ENCODE assay signal across 10 mouse cellular contexts in the genomic region with DNA sequence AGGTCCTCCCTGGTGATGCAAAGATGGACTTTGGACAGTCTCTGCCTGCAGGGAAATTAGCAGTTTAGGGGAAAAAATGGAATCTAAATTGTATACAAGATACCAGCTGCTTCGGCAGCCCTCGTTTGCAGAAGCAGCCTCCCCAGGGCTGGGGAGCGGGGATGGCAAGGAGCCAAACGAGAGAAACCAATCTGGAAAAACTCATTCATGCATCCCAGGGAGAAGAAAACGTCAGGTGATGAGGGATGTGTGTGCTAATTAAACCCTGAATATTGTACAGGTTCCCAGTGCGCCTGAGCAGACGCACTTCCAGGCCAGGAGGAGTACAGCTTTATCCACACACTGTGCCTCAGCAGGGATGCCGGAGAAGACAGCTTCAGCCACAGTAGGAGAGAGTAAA. TPM values are rescaled to one million over a fixed set of nuclear protein-coding genes. Genes with fewer than 3 reads are reported as not detected.
DNase-seq lines count a peak whose midpoint lies in the region; ATAC-seq and TF ChIP-seq lines count a peak whose summit lies in the region.
"Had no signal": no experiment of that assay in that cellular context is flagged by ENCODE, and none has a peak within 500 bp of the region (broad histone marks: within the 10 kb centered on the region; RNA-seq: fewer than 3 reads in every experiment).

No protein-coding gene starts in this region.

- H3K9ac ChIP-seq in hindbrain, embryonic 12.5 days: no peak overlapping the region
- H3K9ac ChIP-seq in hindbrain, embryonic 11.5 days (ENCODE audit: low read depth, low read length): no peak overlapping the region
- H3K9ac ChIP-seq in embryonic facial prominence, embryonic 15.5 days: no peak overlapping the region
- H3K9ac ChIP-seq: embryonic facial prominence, embryonic 12.5 days had no signal

- no peak overlapping the region for H3K4me3 ChIP-seq in hindbrain, embryonic 12.5 days
- H3K4me3 ChIP-seq in hindbrain, embryonic 11.5 days (ENCODE audit: low read depth, low read length): no peak overlapping the region
- no peak overlapping the region for H3K4me3 ChIP-seq in embryonic facial prominence, embryonic 15.5 days (replicated peaks)
- H3K4me3 ChIP-seq in layer of hippocampus, adult 2 months: no peak overlapping the region
- peak overlapping the region; percentile 15; the same call in 1 of the 2 replicates for H3K4me3 ChIP-seq in olfactory bulb, adult 2 months (ENCODE audit: insufficient read depth, low read depth, low read length)
- H3K4me3 ChIP-seq: embryonic facial prominence, embryonic 12.5 days had no signal

- H3K4me2 ChIP-seq in hindbrain, embryonic 12.5 days (replicated peaks): peak overlapping the region; percentile 86
- H3K4me2 ChIP-seq in hindbrain, embryonic 11.5 days (replicated peaks; ENCODE audit: low read depth, low read length): no peak overlapping the region
- H3K4me2 ChIP-seq in embryonic facial prominence, embryonic 15.5 days (replicated peaks): no peak overlapping the region
- H3K4me2 ChIP-seq: embryonic facial prominence, embryonic 12.5 days had no signal

- no peak for TF ChIP-seq CTCF in layer of hippocampus, adult 2 months (conservative IDR thresholded peaks at IDR 0.05)
- TF ChIP-seq CTCF in olfactory bulb, adult 2 months (IDR thresholded peaks at IDR 0.05; ENCODE audit: insufficient read depth, low read depth, low read length): no peak

- peaks cover 46% of the 10 kb centered on the region for H3K4me1 ChIP-seq in hindbrain, embryonic 12.5 days
- no peaks in the 10 kb centered on the region for H3K4me1 ChIP-seq in hindbrain, embryonic 11.5 days (replicated peaks; ENCODE audit: control insufficient read depth, insufficient read depth, low read length)
- H3K4me1 ChIP-seq in embryonic facial prominence, embryonic 15.5 days: peaks cover 43% of the 10 kb centered on the region
- peaks cover 28% of the 10 kb centered on the region for H3K4me1 ChIP-seq in olfactory bulb, adult 2 months (ENCODE audit: control insufficient read depth, insufficient read depth, low read length)

- H3K9me3 ChIP-seq in hindbrain, embryonic 12.5 days (replicated peaks): no peaks in the 10 kb centered on the region
- no peaks in the 10 kb centered on the region; the same call in 1 of the 2 replicates for H3K9me3 ChIP-seq in hindbrain, embryonic 11.5 days (ENCODE audit: control insufficient read depth, low read length)
- H3K9me3 ChIP-seq in embryonic facial prominence, embryonic 15.5 days (replicated peaks): no peaks in the 10 kb centered on the region
- H3K9me3 ChIP-seq: embryonic facial prominence, embryonic 12.5 days had no signal

- DNase-seq in hindbrain, embryonic 11.5 days (ENCODE audit: low spot score): no peak
- DNase-seq in layer of hippocampus, adult 2 months (ENCODE audit: low spot score in 2 of 2): peak; percentile 69 to 77
- no peak for DNase-seq in adrenal gland, postnatal 14 days
- no peak for DNase-seq in ovary, adult 18-20 months (ENCODE audit: low spot score)
- DNase-seq: thymus, postnatal 14 days had no signal

- peak overlapping the region; percentile 94 for H3K27ac ChIP-seq in hindbrain, embryonic 12.5 days
- no peak overlapping the region; the same call in 1 of the 2 replicates for H3K27ac ChIP-seq in hindbrain, embryonic 11.5 days (ENCODE audit: low read depth, low read length)
- 0 out of 2 replicates have a peak overlapping the region, but pooled peaks have one; percentile 22 for H3K27ac ChIP-seq in embryonic facial prominence, embryonic 15.5 days (replicated peaks)
- no peak overlapping the region for H3K27ac ChIP-seq in layer of hippocampus, adult 2 months
- H3K27ac ChIP-seq in olfactory bulb, adult 2 months (ENCODE audit: insufficient read depth, low read depth, low read length): peak overlapping the region; percentile 83
- H3K27ac ChIP-seq: embryonic facial prominence, embryonic 12.5 days had no signal

- 0 out of 2 replicates have a peak, but pooled peaks cover 5% of the 10 kb centered on the region for H3K27me3 ChIP-seq in hindbrain, embryonic 12.5 days
- H3K27me3 ChIP-seq in hindbrain, embryonic 11.5 days (ENCODE audit: control insufficient read depth, insufficient read depth, low read length): peaks cover 4% of the 10 kb centered on the region; the same call in 1 of the 2 replicates
- H3K27me3 ChIP-seq in embryonic facial prominence, embryonic 15.5 days: no peaks in the 10 kb centered on the region

- peak; percentile 32 for ATAC-seq in hindbrain, embryonic 12.5 days (ENCODE audit: low FRiP score)
- ATAC-seq in hindbrain, embryonic 11.5 days (ENCODE audit: low FRiP score): no peak
- no peak for ATAC-seq in embryonic facial prominence, embryonic 15.5 days (ENCODE audit: insufficient number of reproducible peaks, low FRiP score, low TSS enrichment, low read depth)
- no peak for ATAC-seq in activated CD4-positive, CD25-positive, alpha-beta regulatory T cell, adult 4 months

- no peak for TF ChIP-seq POLR2A in olfactory bulb, adult 2 months (IDR thresholded peaks at IDR 0.05; ENCODE audit: insufficient read depth, low read depth, low read length)

- 35% methylated on average over 8 of the region's 8 CpGs for WGBS in hindbrain, embryonic 12.5 days
- WGBS in hindbrain, embryonic 11.5 days: 58% methylated on average over 8 of the region's 8 CpGs
- WGBS in embryonic facial prominence, embryonic 15.5 days: 28% methylated on average over 8 of the region's 8 CpGs
- 19% methylated on average over 8 of the region's 8 CpGs for WGBS in olfactory bulb, adult 2 months

- 0 out of 2 replicates have a peak, but pooled peaks cover 3% of the 10 kb centered on the region for H3K36me3 ChIP-seq in hindbrain, embryonic 12.5 days
- H3K36me3 ChIP-seq in hindbrain, embryonic 11.5 days (ENCODE audit: control insufficient read depth, insufficient read depth, low read length): no peaks in the 10 kb centered on the region
- H3K36me3 ChIP-seq in embryonic facial prominence, embryonic 15.5 days: no peaks in the 10 kb centered on the region
- H3K36me3 ChIP-seq: embryonic facial prominence, embryonic 12.5 days had no signal

RNA-seq across cellular contexts. Expression of a gene that starts 3.3 kb away (rescaled TPM):
- polyA plus RNA-seq in hindbrain, embryonic 12.5 days (2016; fragmentation: Nextera tagmentation; extraction: Ambion mirVana): 386 and 391 TPM in 2 replicates
- polyA plus RNA-seq in hindbrain, embryonic 11.5 days (2014; fragmentation: Nextera tagmentation; extraction: Ambion mirVana): 151 and 156 TPM in 2 replicates
- polyA plus RNA-seq in embryonic facial prominence, embryonic 15.5 days (2015; fragmentation: Nextera tagmentation; extraction: Ambion mirVana): 118 and 126 TPM in 2 replicates
- 100 to 1,000 TPM; 160 to 165 TPM for total RNA-seq in layer of hippocampus, adult 2 months (2021)
- 321 TPM in 1 of 2 replicates, not detected in the other for polyA plus RNA-seq in olfactory bulb, adult 2 months (2012; ENCODE audit: insufficient read depth, insufficient read length, low replicate concordance, missing spikeins)
- total RNA-seq in adrenal gland, postnatal 14 days (2021): 24.4 and 27.2 TPM in 2 replicates
- not detected for polyA plus RNA-seq in activated CD4-positive, CD25-positive, alpha-beta regulatory T cell, adult 4 months (2017; shearing (Covaris generic))

RNA-seq across cellular contexts. Expression of a gene that starts 27.0 kb away (rescaled TPM):
- 119 and 130 TPM in 2 replicates for polyA plus RNA-seq in hindbrain, embryonic 12.5 days (2016; fragmentation: Nextera tagmentation; extraction: Ambion mirVana)
- 146 and 191 TPM in 2 replicates for polyA plus RNA-seq in hindbrain, embryonic 11.5 days (2014; fragmentation: Nextera tagmentation; extraction: Ambion mirVana)
- polyA plus RNA-seq in embryonic facial prominence, embryonic 15.5 days (2015; fragmentation: Nextera tagmentation; extraction: Ambion mirVana): 101 and 102 TPM in 2 replicates
- total RNA-seq in layer of hippocampus, adult 2 months (2021): 1 to 10 TPM; 5.7 to 7.4 TPM
- polyA plus RNA-seq in olfactory bulb, adult 2 months (2012; ENCODE audit: insufficient read depth, insufficient read length, low replicate concordance, missing spikeins): not detected in 2 replicates
- total RNA-seq in adrenal gland, postnatal 14 days (2021): 53.9 and 60.2 TPM in 2 replicates
- 10 to 100 TPM; 27.0 to 41.8 TPM for polyA plus RNA-seq in activated CD4-positive, CD25-positive, alpha-beta regulatory T cell, adult 4 months (2017; shearing (Covaris generic))

RNA-seq across cellular contexts. Expression of a gene that starts 29.8 kb away (rescaled TPM):
- 32.1 and 36.1 TPM in 2 replicates for polyA plus RNA-seq in hindbrain, embryonic 12.5 days (2016; fragmentation: Nextera tagmentation; extraction: Ambion mirVana)
- polyA plus RNA-seq in hindbrain, embryonic 11.5 days (2014; fragmentation: Nextera tagmentation; extraction: Ambion mirVana): 16.1 and 18.4 TPM in 2 replicates
- 33.2 and 34.5 TPM in 2 replicates for polyA plus RNA-seq in embryonic facial prominence, embryonic 15.5 days (2015; fragmentation: Nextera tagmentation; extraction: Ambion mirVana)
- total RNA-seq in layer of hippocampus, adult 2 months (2021): 10 to 100 TPM; 33.4 to 37.1 TPM
- not detected in 2 replicates for polyA plus RNA-seq in olfactory bulb, adult 2 months (2012; ENCODE audit: insufficient read depth, insufficient read length, low replicate concordance, missing spikeins)
- 22.7 and 30.5 TPM in 2 replicates for total RNA-seq in adrenal gland, postnatal 14 days (2021)
- polyA plus RNA-seq in activated CD4-positive, CD25-positive, alpha-beta regulatory T cell, adult 4 months (2017; shearing (Covaris generic)): 10 to 100 TPM; 42.8 to 57.5 TPM

RNA-seq across cellular contexts. Expression of a gene that starts 30.5 kb away (rescaled TPM):
- 67.3 and 76.0 TPM in 2 replicates for polyA plus RNA-seq in hindbrain, embryonic 12.5 days (2016; fragmentation: Nextera tagmentation; extraction: Ambion mirVana)
- polyA plus RNA-seq in hindbrain, embryonic 11.5 days (2014; fragmentation: Nextera tagmentation; extraction: Ambion mirVana): 40.1 and 45.4 TPM in 2 replicates
- 83.7 and 86.5 TPM in 2 replicates for polyA plus RNA-seq in embryonic facial prominence, embryonic 15.5 days (2015; fragmentation: Nextera tagmentation; extraction: Ambion mirVana)
- total RNA-seq in layer of hippocampus, adult 2 months (2021): 10 to 100 TPM; 48.6 to 51.1 TPM
- not detected in 2 replicates for polyA plus RNA-seq in olfactory bulb, adult 2 months (2012; ENCODE audit: insufficient read depth, insufficient read length, low replicate concordance, missing spikeins)
- total RNA-seq in adrenal gland, postnatal 14 days (2021): 73.2 and 73.8 TPM in 2 replicates
- 10 to 100 TPM; 43.6 to 57.7 TPM for polyA plus RNA-seq in activated CD4-positive, CD25-positive, alpha-beta regulatory T cell, adult 4 months (2017; shearing (Covaris generic))

Comparison
In these comparisons a context has a peak if more than half of its experiments do, and no peak if none do; other contexts are left out.
1. H3K27ac ChIP-seq: peak in hindbrain, embryonic 12.5 days (single experiment), embryonic facial prominence, embryonic 15.5 days (single experiment) and olfactory bulb, adult 2 months (single experiment); none in hindbrain, embryonic 11.5 days (single experiment) and layer of hippocampus, adult 2 months (single experiment).
2. DNase-seq: peak in layer of hippocampus, adult 2 months (2 of 2); none in hindbrain, embryonic 11.5 days (single experiment), adrenal gland, postnatal 14 days (single experiment) and ovary, adult 18-20 months (single experiment).
3. RNA of a gene that starts 29.8 kb away (polyA plus RNA-seq): 42.8 to 57.5 TPM in activated CD4-positive, CD25-positive, alpha-beta regulatory T cell, adult 4 months, 33.2 to 34.5 TPM in embryonic facial prominence, embryonic 15.5 days, 32.1 to 36.1 TPM in hindbrain, embryonic 12.5 days and 16.1 to 18.4 TPM in hindbrain, embryonic 11.5 days; not detected in olfactory bulb, adult 2 months; every median in the first group is over 10 times any median in the second.